Mouse (Mus musculus) adrenal gland, adult 10 weeks (tissue): Measurements from ENCODE around the gene Rps6ka1. TPM values are rescaled to one million over a fixed set of nuclear protein-coding genes. Genes with fewer than 3 reads are reported as not detected.

Experiments
- polyA plus RNA-seq: library from polyadenylated mRNA; stranded (reverse); fragments of 350-450 nt; fragmentation: Illumina TruSeq; extraction: RNeasy Lipid Tissue Mini Kit (QIAGEN cat#74804); gene quantifications from one replicate; pipeline ENCODE4 v1.2.3, GENCODE M21; 2014; ENCODE audit warnings: low read depth, low replicate concordance

Gene Rps6ka1
- 0.58 TPM for polyA plus RNA-seq

DNA sequence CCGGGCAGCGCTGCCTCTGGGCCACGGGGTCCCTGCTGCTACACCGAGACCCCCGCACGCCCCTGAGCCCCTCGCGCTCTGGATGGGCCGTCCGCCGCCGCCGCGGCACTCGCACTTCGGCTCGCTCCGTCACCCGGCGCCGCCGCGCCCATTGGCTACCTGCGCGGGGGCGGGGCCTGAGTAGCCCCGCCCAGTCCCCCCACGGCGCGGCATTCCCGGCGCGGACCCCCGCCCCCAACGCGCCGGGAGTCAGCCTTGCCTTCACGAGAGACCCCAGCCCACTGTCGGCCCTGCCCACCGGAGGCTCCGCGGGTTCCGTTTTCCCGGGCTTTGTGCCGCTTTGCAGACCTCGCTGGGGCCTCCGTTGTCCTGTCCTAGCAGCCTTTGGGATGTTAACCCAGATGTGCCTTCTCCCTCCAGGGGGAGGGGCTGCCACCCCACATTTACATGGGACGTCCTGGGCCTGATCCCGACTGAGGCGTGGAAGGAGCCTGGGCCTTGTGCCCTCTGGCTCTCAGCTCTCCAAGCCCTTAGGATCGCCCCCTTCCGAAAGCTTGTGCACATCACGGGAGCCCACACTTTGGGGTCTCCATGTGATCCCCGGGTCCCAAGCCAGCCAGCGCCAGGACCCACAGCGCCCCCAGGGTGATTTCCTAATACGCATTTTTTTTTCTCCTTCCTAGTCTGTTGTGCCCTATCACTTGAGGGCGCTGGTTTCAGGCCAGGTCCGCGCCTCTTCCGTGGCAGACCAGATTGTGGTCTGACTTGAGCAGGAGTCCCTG, at the start of gene Rps6ka1:
Gene Rps6ka1 (minus strand): TSS at position 126 of the 782 bp plus-strand sequence.

Other genes with a start within 250 kb of the Rps6ka1 start
- gene Zdhhc18, start 237.6 kb downstream of the Rps6ka1 start, polyA plus RNA-seq = 2.0 TPM
- 4.7 TPM for gene Pigv, start 215.2 kb downstream of the Rps6ka1 start, polyA plus RNA-seq
- 18.5 TPM for gene Arid1a, start 131.0 kb downstream of the Rps6ka1 start, polyA plus RNA-seq
- gene Hmgn2, start 80.9 kb upstream of the Rps6ka1 start, polyA plus RNA-seq = 555 TPM
- 33.4 TPM for gene Dhdds, start 113.1 kb upstream of the Rps6ka1 start, polyA plus RNA-seq
- not detected for gene Lin28a, start 131.0 kb upstream of the Rps6ka1 start, polyA plus RNA-seq
- gene Zfp683, start 166.0 kb upstream of the Rps6ka1 start, polyA plus RNA-seq = not detected
- gene Crybg2, start 173.0 kb upstream of the Rps6ka1 start, polyA plus RNA-seq = not detected
- gene Cd52, start 207.3 kb upstream of the Rps6ka1 start, polyA plus RNA-seq = 22.9 TPM
- gene Ubxn11, start 214.8 kb upstream of the Rps6ka1 start, polyA plus RNA-seq = not detected
- 1.6 TPM for gene Sh3bgrl3, start 241.0 kb upstream of the Rps6ka1 start, polyA plus RNA-seq